Mouse (Mus musculus): ENCODE measurements around the gene Mterf2.

DNA sequence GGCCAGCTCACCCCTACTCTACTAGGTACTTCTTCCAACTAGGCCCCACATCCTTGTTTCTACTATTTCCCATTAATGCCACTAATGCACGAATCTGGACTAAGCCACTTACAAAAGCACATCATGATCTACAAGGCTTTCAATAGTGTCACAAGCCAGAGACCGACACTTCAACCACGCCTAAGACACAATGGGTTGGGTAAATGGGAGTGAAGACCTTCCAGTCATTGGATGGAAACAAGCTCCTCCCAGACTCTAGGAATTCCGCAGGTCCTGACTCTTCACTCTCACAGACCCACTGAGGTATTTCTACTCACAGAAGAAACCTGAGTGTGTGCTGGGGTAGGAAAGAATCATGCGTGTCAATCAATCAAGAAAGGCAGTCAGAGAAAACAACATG lies 37.5 kb upstream of the Mterf2 start:
- TF ChIP-seq CTCF (IDR thresholded peaks at IDR 0.05; ENCODE audit: borderline replicate concordance, insufficient read depth, low read length) = no peak
- TF ChIP-seq POLR2A (IDR thresholded peaks at IDR 0.05; ENCODE audit: low read depth, low read length) = no peak

Data from embryonic fibroblast, embryonic 13.5 days (primary cell).